Mouse (Mus musculus): Measurements from ENCODE around the gene Hdac1. TPM values are rescaled to one million over a fixed set of nuclear protein-coding genes. Genes with fewer than 3 reads are reported as not detected.
A peak's percentile ranks its signal among the peaks of the same experiment; 100 is the strongest.

Hdac1 gene
- polyA plus RNA-seq (2012; rRNA removed), result 198 and 201 TPM in 2 replicates

- TF ChIP-seq POLR2A (IDR thresholded peaks at IDR 0.05; ENCODE audit: control insufficient read depth, extremely low read depth, insufficient read depth, low read length, poor library complexity) (peak; percentile 66), CTCF (IDR thresholded peaks at IDR 0.05; ENCODE audit: borderline replicate concordance, control insufficient read depth, extremely low read depth, insufficient read depth, low read length, poor library complexity) (no peak)
- H3K4me1 ChIP-seq (replicated peaks; ENCODE audit: control insufficient read depth, insufficient read depth, low read length), result peaks cover 10% of the 10 kb centered on the region
- peak within 1 kb of the TSS; percentile 81 for H3K4me3 ChIP-seq (ENCODE audit: control insufficient read depth, insufficient read depth, low read length)
- peak within 1 kb of the TSS; percentile 63 for H3K27ac ChIP-seq (ENCODE audit: control insufficient read depth, insufficient read depth, low read length)
- H3K36me3 ChIP-seq (ENCODE audit: control insufficient read depth, insufficient read depth, low read length), result no peaks in the 10 kb centered on the region
- under 1% methylated on average over 38 of the region's 46 CpGs for WGBS
- DNase-seq, result peak; percentile 98
- no peaks in the 10 kb centered on the region for H3K27me3 ChIP-seq (ENCODE audit: control insufficient read depth, insufficient read depth, low read length)
Observed at GRCm38 (mm10) chr4:129542592-129543141, at the start of gene Hdac1. Hdac1 (minus strand) TSS chr4:129542713.

- H3K27ac ChIP-seq (ENCODE audit: control insufficient read depth, insufficient read depth, low read length), result no peak overlapping the region
- WGBS, result 86% methylated on average over 4 of the region's 4 CpGs
Observed at GRCm38 (mm10) chr4:129588865-129589264, 46.4 kb upstream of the Hdac1 start.

GRCm38 (mm10) chr4:129586943-129587342 is 44.4 kb upstream of the Hdac1 start:
- Histone ChIP-seq H3K4me3 (ENCODE audit: control insufficient read depth, insufficient read depth, low read length) (no peak overlapping the region), H3K36me3 (ENCODE audit: control insufficient read depth, insufficient read depth, low read length) (peaks cover 8% of the 10 kb centered on the region), H3K27ac (ENCODE audit: control insufficient read depth, insufficient read depth, low read length) (no peak overlapping the region), H3K4me1 (replicated peaks; ENCODE audit: control insufficient read depth, insufficient read depth, low read length) (peaks cover 12% of the 10 kb centered on the region), H3K27me3 (ENCODE audit: control insufficient read depth, insufficient read depth, low read length) (no peaks in the 10 kb centered on the region)
- 100% methylated on average over 1 of the region's 1 CpGs for WGBS
- DNase-seq, result no peak
- TF ChIP-seq POLR2A (IDR thresholded peaks at IDR 0.05; ENCODE audit: control insufficient read depth, extremely low read depth, insufficient read depth, low read length, poor library complexity), result no peak
- no peak for TF ChIP-seq CTCF (IDR thresholded peaks at IDR 0.05; ENCODE audit: borderline replicate concordance, control insufficient read depth, extremely low read depth, insufficient read depth, low read length, poor library complexity)

More at GRCm38 (mm10) chr4:129588865-129589264, 46.4 kb upstream of the Hdac1 start:
- H3K36me3 ChIP-seq (ENCODE audit: control insufficient read depth, insufficient read depth, low read length), result peaks cover 20% of the 10 kb centered on the region
- TF ChIP-seq POLR2A (IDR thresholded peaks at IDR 0.05; ENCODE audit: control insufficient read depth, extremely low read depth, insufficient read depth, low read length, poor library complexity) (no peak), CTCF (IDR thresholded peaks at IDR 0.05; ENCODE audit: borderline replicate concordance, control insufficient read depth, extremely low read depth, insufficient read depth, low read length, poor library complexity) (no peak)
- H3K27me3 ChIP-seq (ENCODE audit: control insufficient read depth, insufficient read depth, low read length), result no peaks in the 10 kb centered on the region
- peaks cover 11% of the 10 kb centered on the region for H3K4me1 ChIP-seq (replicated peaks; ENCODE audit: control insufficient read depth, insufficient read depth, low read length)
- no peak overlapping the region for H3K4me3 ChIP-seq (ENCODE audit: control insufficient read depth, insufficient read depth, low read length)
- no peak for DNase-seq

GRCm38 (mm10) chr4:129585773-129586172 is 43.3 kb upstream of the Hdac1 start:
- Histone ChIP-seq H3K27ac (ENCODE audit: control insufficient read depth, insufficient read depth, low read length) (no peak overlapping the region), H3K4me3 (ENCODE audit: control insufficient read depth, insufficient read depth, low read length) (no peak overlapping the region), H3K36me3 (ENCODE audit: control insufficient read depth, insufficient read depth, low read length) (no peaks in the 10 kb centered on the region), H3K4me1 (replicated peaks; ENCODE audit: control insufficient read depth, insufficient read depth, low read length) (peaks cover 12% of the 10 kb centered on the region), H3K27me3 (ENCODE audit: control insufficient read depth, insufficient read depth, low read length) (no peaks in the 10 kb centered on the region)
- WGBS, result 92% methylated on average over 9 of the region's 9 CpGs
- DNase-seq, result no peak
- TF ChIP-seq POLR2A (IDR thresholded peaks at IDR 0.05; ENCODE audit: control insufficient read depth, extremely low read depth, insufficient read depth, low read length, poor library complexity) (no peak), CTCF (IDR thresholded peaks at IDR 0.05; ENCODE audit: borderline replicate concordance, control insufficient read depth, extremely low read depth, insufficient read depth, low read length, poor library complexity) (no peak)

- TF ChIP-seq CTCF (IDR thresholded peaks at IDR 0.05; ENCODE audit: borderline replicate concordance, control insufficient read depth, extremely low read depth, insufficient read depth, low read length, poor library complexity), result peak; percentile 77; the same call in 1 of the 2 replicates
- 0 out of 2 replicates have a peak, but pooled peaks have one; percentile 46 for TF ChIP-seq POLR2A (IDR thresholded peaks at IDR 0.05; ENCODE audit: control insufficient read depth, extremely low read depth, insufficient read depth, low read length, poor library complexity)
- WGBS, result 4% methylated on average over 36 of the region's 36 CpGs
- peak overlapping the region; percentile 92 for H3K27ac ChIP-seq (ENCODE audit: control insufficient read depth, insufficient read depth, low read length)
- H3K36me3 ChIP-seq (ENCODE audit: control insufficient read depth, insufficient read depth, low read length), result no peaks in the 10 kb centered on the region
- peak; percentile 90 for DNase-seq
- peaks cover 18% of the 10 kb centered on the region for H3K4me1 ChIP-seq (replicated peaks; ENCODE audit: control insufficient read depth, insufficient read depth, low read length)
- H3K27me3 ChIP-seq (ENCODE audit: control insufficient read depth, insufficient read depth, low read length), result no peaks in the 10 kb centered on the region
- H3K4me3 ChIP-seq (ENCODE audit: control insufficient read depth, insufficient read depth, low read length), result peak overlapping the region; percentile 90
Observed at GRCm38 (mm10) chr4:129584884-129585608, 42.5 kb upstream of the Hdac1 start.

GRCm38 (mm10) chr4:129584370-129584769 is 41.9 kb upstream of the Hdac1 start:
- Histone ChIP-seq H3K36me3 (ENCODE audit: control insufficient read depth, insufficient read depth, low read length) (no peaks in the 10 kb centered on the region), H3K27ac (ENCODE audit: control insufficient read depth, insufficient read depth, low read length) (peak overlapping the region; percentile 40), H3K4me3 (ENCODE audit: control insufficient read depth, insufficient read depth, low read length) (no peak overlapping the region), H3K4me1 (replicated peaks; ENCODE audit: control insufficient read depth, insufficient read depth, low read length) (peaks cover 22% of the 10 kb centered on the region), H3K27me3 (ENCODE audit: control insufficient read depth, insufficient read depth, low read length) (no peaks in the 10 kb centered on the region)
- no peak for DNase-seq
- 89% methylated on average over 1 of the region's 1 CpGs for WGBS
- TF ChIP-seq POLR2A (IDR thresholded peaks at IDR 0.05; ENCODE audit: control insufficient read depth, extremely low read depth, insufficient read depth, low read length, poor library complexity) (no peak), CTCF (IDR thresholded peaks at IDR 0.05; ENCODE audit: borderline replicate concordance, control insufficient read depth, extremely low read depth, insufficient read depth, low read length, poor library complexity) (no peak)
